Mouse (Mus musculus): ENCODE data around the gene Rhog.

Rhog gene

DNA sequence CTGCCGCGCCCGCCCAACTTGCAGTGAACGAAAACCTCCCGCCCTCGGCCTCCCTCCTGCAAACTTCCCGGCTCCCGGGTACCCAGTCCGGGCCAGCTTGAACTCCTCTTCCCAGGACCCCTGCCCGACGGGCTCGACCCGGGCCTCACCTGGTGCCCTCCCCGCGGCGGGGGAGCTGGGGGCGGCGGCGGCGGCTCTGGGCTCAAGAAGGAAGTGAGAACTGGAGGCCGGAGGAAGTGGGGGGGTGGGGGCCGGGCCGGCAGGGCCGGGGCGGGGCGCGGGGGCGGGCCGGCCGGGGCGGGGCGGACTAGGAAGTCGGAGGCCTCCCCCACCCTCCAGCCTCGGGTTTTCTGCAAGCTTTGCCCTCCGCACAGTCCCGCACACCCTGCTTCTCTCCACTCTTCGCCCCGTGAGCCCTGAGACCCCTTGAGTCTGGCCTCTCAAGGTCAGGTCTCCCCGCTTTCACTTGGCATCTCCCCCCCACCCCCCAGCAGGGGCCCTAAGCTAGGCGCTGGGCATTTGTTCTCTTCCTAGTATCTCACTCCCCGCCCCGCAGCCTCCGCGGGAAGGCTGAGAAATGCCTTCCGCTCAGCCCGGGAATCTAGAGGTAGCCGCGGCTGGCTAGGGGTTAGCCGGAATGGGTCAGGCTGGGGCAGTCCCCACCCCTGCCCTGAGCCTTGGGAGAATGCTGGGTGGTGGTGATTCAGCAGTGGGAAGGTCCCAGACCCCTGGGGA is 5.8 kb downstream of the Rhog start:
- DNase-seq: peak; percentile 73

DNA sequence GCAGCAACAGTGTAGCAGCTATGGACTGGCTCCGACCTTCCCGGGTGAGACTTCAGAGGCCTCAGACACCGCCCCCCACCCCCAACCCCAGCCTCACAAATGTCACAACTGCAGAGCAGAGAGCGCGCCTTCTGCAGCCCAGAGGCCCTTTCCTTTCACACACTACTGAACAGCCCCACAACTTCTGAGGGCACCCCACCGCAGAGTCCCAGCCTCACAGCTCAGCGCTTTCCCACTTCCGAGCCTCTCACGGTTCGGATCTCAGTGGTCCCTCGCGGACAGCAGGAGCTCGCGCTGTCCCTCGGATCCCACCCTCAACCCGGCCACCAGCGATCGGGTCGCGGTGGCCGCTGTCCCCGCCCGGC is 6.3 kb downstream of the Rhog start:
- no peak for DNase-seq

DNA sequence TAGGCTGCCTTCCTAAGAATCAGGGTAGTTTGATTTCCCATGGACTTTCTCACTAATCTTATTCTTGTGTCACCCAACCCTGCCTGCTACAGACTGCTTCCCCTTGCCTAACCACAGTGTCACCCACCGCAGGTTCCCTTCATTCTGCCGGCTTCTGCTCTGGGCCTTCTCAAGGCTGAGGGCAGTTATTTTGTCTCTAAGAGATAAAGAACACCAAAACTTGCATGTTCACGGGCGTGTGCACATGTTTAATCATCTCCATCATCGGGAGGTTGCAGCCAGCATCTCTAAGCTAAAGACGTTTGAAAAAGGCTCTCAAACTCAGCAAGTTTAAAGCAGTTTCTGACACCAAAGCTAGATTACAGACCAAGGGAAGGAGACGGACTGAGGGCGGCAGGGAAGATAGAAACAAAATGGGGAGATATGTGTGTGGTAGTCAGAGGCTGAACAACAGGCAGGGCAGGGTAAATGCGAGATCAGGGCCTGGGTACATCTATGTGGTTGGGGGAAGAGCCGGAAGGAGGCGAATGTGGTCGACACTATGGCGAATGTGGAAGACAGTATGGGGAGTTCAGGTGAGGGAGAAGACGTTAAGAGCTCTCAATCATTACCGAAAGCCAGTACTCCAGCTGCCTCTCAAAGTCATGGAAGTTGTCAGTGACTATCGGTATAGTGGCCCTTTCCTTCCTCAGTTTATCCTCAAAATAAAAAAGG is 7.0 kb downstream of the Rhog start:
- DNase-seq: no peak

DNA sequence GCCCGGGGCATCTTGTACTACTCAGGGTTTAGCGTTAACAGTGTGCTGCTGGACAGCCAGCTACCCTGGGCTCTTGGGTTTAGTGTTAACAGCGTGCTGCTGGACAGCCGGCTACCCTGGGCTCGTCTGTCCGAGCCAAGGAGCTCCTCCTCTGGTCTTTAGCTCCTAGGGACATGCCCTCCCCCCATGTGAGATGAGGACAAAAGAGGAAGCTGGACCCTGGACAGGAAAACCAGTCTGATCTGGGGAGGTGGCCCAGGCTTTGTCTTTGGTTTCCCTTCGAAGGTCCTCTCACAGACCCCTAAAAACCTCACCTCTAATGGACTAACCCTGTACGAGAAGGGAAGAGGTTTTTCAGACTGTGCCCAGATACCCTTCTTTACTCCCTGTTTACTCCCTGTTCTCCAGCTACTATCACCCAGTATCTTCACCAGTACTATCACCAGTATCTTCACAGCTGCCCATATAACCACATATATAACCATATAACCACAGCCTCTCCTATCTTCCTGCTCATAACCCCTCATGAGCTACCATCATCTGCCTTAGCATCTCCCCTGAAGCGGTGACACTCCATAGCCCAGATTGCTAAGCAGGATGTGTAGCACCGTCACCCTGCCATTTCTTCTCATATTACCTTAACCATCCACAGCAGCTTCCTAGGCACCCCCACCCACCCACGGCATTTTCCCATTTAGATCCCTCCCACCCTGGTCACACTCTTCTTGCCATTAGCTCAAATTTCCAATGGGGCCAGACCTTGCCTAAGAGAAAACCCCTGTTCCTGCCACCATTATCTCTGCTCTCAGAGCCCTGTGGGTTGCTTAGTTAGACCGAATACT is 8.7 kb downstream of the Rhog start:
- DNase-seq: no peak

DNA sequence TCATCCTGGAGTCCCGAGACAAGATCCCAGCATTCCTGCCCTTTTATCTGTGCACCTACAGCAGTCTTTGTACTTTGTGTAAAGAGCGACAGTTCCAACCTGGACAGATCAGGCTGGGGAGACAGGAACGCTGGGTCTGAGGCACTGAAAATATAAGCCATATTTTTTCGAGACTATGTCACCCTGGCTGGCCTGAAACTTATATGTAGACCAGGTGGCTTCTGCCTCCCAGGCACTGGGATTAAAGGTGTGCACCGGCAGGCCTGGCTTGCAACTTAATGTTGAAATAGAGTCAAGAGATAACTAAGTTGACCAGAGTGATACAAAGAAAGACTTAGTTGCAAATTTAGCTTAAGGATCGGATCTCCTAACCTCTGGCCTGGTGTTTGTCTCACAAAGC is 9.6 kb downstream of the Rhog start:
- no peak for DNase-seq

DNA sequence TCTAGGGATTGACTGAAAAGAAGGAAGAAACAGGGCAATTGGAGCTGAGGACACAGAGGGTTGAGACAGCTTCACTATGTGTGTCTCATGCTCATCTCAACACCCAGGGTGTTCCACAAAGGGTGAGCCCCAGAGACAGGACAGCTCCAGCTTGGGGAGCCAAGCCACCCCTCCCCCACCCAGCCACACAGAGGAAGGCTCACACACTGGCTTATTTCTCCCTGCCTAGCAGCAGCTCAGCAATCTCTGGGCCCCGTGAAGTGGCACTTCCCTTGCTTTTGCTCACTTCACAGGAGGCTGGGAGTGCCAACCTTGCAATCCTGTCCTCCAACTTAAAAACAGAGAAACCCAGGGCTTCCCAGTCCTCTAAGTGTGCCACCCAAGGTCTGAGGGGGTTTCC is 10.1 kb downstream of the Rhog start:
- no peak for DNase-seq

DNA sequence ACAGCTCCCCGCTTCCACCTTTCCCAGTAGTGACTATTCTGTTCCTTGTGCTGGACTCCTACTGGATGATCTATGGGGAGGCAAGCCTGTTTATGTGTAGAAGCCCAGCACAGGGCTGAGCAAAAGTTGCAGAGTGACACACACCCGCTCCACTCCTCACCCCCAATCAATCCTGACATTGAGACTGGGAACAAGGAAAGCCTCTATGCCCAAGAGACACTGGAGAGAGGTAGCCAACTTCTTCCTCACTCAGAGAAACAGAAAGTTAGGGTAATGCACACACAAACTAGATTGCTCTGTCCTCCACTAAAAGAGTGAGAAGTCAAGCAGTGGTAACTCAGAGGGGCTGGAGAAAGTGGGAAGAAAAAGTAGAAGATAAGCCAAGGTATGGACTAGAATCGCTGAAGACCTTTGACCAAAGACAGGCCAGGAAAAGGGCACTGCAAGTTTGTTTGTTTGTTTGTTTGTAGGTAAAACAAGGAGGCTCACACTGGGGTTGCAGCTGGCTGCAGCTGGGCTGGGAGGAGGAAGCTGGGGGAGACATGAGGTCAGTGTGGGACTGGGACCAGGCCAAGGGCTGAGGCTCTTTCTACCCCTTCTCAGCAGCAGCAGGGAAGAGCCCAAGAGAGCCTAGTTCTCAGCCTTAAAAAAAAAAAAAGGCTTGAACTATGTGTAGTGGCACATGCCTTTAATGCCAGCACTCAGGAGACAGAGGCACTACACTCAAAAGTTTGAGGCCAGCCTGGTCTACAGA is 10.9 kb downstream of the Rhog start:
- peak; percentile 20 for DNase-seq

DNA sequence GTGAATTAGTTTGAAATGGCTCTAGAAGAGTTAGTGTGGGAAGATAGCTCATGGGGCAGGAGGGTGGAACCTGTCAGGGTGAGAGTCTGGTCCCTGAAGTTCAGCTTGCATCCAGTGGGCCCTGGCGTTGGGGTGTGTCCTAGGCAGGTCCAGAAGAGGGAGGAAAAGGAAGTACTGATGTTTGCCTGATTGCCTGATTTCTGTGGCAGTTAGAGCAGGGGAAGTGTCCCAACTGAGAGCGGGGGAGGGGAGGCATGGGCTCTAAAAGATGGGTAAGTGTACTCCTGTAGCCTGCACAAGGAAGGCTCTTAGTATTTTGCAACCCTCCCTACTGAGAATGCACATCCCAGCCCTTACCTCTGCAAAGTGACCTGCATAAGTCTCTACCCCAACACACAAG is 12.0 kb downstream of the Rhog start:
- peak; percentile 15 for DNase-seq

DNA sequence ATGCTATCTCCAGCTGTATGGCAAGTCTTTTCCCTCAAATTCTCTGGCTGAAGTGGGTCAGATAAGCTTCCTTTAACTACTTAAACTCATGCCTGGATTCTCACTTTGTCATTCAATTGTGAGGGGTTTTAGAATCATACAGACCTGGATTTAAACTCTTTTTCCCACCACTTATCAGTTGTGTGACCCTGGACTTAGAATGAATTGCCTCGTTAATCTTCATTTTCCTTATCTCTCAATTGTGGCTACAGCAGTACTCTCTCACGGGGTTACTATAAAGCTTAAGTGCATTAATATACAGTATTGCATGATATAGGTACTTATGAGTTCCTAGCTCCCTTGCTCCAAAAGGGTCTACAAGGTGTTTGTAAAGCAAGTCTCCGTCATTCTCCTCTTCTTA is 12.9 kb downstream of the Rhog start:
- no peak for DNase-seq

DNA sequence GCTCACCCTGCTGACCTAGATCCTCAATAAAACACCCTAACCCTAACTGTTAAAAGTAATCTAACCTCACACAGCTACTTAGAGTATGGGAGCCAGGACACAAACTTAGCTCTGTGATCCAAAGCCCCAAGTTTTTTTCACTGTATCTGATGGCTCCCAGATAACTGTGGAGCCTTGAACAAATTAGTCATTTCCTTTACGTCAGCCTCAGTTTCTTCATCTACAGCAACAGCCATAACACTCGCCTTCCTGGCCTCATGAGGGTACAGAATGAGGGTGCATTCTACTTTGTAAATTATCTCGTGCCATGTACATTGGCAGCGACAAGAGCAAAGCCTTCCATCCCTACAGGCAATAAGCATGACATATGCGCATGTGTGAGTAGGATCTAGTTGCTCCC is 13.5 kb downstream of the Rhog start:
- DNase-seq: no peak

DNA sequence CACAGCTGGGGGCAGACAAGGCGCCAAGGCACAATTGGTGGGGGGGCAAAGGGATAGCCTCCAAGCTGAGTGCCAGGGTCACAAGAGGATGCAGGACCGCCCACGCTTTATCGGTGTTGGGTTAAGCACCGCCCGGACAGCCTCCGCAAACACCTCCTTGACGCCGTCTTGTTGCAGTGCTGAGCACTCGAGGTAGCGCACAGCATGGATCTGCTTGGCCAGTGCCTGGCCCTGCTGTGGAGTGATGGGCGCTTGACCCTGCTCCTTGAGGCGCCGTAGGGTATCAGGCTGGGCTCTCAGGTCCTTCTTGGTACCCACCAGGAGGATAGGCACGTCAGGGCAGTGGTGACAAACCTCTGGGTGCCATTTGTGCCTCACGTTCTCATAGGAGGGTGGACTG is 16.3 kb downstream of the Rhog start:
- no peak for DNase-seq

DNA sequence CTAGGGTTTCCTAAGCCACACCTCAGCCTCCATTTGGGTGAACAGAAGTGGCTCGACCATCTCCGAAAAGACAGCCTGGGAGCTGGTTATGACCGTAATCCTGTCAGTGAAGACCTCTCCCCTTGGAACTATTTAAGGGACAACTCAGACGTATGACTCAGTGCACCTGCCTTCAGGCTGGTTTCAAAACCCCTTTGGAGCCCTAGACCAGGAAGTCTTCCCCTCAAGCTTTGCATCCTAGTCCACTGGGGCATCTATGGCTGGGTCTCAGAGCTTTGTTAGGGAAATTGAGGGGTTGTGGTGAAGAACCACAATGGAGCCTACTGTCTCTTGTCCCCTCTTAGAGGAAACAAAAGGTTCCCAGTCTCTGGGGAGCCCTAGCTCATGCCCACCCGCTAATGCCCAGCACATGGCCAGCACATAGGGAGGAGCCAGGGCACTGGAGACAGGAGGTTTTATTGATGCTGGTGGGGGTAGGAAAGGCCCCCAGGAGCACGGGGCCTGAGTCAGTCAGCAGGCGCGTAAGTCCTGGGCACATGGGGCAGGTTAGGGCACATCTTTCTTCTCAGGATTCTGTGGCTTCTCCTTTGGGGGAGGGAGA is 17.1 kb downstream of the Rhog start:
- no peak for DNase-seq

DNA sequence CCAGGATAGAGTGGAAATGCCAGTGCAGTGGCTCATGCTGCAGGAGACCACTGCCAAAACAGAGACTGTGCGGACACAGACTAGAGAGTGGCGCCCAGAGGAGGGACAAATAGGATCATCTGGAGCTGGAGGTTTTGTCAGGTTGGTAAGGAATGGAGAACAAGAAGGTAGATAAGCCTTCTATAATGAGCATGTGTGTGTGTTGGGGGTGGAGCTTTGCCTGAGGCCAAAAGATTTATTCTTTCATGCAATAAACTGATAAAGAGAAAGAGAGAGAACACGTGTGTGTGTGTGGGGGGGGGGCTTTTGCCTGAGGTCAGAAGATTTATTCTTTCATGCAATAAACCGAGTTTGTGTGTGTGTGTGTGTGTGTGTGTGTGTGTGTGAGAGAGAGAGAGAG is 22.8 kb downstream of the Rhog start:
- DNase-seq: no peak

DNA sequence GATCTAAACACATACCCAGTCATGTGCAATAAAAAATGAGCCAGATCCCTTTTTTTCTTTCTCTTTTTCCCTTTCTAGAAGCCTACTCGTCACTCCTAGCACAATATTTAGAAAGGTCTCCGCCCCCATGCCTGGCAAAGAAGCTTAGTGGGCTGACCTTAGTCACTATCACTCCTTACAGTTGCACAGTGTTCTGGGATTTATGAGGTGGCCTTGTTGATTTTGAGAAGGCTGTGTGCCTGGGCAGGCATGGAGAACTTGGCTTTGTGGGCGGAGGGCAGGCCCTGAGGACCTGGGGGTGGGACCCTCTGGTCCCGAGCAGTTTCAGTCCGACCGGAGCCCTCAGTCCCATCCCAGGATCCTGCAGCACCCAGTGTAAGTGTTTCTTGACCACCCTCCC is 26.0 kb downstream of the Rhog start:
- DNase-seq: no peak

DNA sequence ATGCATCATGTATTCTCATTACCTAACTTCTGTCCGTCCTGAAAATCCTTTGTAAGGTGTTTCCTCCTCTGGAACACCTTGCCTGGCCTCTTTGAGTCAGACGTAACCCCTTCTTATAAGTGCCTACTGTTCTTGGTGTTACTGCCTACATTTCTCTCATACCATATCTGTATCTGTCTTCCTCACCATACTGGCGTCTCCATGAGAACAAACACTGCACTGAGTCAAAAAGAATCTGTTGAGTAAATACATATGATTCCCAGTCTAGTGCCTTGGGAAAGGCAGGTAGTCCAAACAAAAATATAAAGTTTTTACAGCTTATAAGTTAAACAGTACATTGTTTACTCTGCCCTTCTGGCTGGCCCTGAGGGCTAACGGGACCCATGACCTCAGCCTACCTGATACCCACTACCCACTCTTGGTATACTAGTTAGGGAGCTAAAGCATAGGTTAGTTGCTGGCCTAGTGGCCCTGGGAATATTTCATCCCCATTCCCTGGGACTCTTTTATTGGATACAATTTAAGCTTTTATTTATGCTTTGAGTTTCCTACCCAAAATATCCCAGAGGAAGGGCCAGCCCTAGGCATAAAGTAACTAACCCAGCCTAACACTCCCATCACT is 27.7 kb downstream of the Rhog start:
- DNase-seq: no peak

DNA sequence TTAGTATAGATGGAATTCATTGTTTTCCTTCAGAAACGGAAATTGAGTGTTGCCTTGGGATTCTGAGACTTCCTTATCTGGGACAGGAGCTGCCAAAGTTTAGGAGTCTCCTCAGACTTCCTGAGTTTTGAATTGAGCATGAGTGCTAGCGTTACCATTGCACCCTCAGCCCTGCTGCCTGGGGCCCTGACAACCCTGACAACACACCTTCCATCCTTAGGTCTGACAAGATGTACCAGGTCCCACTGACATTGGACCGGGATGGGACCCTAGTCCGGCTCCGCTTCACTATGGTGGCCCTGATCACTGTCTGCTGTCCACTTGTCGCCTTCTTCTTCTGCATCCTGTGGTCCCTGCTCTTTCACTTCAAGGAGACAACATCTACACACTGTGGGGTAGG is 29.8 kb downstream of the Rhog start:
- DNase-seq: no peak

DNA sequence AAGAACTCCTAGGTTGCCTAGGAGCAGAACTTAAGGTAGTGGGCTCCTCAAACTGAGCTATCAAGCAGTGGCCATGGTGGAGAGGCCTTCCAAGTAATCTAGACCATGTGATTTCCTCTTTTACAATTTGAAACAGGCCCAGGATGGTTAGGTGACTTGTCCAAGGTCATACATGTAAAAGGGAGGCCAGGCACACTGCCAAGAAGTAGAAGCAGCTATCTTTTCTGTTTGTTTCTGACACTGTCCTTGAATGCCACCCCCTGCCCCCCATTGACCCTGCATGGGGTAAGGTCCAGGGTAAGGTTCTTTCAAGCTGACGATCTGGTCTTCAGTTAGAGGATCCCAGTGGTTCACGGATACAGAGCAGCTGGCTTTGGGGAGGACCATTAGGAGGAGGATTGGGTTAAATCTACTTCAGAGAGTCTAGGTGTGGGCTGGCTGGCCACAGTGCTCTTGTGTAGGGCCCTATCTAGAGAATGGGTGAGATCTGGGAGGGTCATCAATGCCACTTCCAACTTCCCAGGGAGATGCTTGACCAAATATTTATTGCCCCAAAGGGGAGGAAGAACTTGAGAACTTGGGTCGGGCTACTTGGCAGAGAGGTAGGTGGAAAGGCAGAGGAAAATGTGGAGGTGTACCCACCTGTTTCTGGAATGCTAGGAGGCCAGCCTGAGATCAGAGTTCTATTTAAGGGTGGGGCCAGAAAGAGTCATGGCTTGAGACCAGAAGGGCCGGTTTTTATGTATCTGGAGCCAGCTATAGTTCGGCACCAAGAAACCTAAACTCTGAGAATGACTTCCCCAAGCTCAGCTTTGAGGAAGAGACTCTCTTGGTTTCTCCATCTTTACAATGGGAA is 31.7 kb downstream of the Rhog start:
- DNase-seq: no peak

DNA sequence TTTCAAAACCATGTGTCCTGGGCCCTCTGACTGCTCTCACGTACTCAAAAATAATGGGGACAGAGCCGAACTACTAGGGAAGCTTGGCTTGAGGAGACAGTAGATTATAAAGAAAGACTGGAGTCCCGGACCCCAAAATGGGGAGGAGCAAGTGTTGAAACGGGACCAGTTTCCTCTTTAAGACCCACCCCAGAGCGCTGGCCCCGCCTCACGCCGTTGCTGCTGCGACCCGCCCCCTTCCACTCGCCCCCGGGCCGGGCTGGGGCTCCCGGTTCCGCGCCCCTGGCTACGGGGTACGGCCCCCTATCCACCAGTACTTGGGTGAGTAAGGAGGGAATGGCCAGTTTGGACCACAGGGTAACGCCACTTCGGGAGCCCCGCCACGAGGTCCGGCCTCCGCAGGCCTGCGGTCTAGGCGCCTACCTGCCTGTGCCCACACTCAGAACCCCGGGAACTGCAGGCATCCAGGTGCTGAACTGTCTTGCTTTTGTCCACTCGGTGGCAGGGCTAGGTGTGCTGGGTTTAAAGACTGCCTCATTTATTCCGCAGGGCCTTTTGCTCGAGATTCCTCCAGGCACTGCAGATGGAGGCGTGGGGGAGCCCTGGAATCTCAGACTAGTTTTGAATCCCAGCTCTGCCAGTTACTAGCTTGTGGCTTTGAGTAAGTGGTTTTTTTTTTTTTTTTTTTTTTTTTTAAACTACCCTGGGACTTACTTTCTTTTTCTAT is 32.9 kb downstream of the Rhog start:
- DNase-seq: peak; percentile 69

DNA sequence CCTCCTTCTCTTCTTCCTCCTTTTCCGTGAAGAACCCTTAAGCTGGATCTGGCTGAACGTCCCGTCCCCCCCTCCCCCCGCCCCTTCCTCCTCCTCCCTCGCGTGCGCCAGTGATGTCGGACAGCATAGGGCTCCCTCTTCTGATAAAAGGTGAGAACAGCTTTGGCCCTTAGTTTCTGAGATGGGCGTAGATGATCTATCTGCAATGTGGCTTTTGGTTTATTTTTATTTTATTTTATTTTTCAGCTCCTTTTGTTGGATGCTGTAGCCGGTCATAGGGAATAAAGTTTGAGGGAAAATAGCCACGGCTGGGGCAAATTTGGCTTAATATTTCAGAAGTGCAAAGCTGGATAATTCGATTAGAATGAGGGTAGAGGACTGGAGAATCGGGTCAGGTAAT is 33.5 kb downstream of the Rhog start:
- peak; percentile 28 for DNase-seq

DNA sequence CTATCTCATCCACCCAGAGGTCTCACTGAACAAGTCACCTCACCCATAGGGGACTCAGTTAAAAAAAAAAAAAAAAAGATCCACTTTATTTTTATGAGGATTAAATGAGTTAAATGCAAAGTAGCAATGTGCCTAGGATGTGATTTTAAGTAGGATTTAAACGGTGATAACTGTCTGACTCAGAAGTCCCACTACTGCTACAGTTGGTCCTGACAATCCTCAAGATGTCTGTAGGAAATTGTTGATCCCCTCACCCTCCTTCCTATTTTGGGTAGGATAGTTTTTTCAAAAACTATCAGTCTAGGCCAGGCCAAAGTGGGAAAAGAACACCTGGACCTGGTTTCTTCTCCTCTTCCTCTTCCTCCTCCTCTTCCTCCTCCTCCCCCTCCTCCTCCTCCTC is 34.0 kb downstream of the Rhog start:
- DNase-seq: no peak

DNA sequence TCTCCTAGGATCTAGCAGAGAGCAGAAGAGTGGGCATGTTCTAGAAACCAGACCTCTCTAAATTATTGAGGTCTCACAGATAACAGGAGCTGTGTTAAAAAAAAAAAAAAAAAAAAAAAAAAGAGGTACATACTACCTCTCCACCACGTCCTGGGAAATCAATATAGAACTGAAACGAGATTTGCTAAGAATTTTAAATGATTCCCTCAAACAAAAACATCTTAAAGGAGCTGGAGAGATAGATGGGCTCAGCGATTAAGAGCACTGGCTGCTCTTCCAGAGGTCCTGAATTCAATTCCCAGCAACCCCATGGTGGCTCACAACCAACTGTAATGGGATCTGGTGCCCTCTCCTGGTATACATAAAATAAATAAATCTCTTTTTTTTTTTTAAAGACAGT is 44.8 kb downstream of the Rhog start:
- no peak for DNase-seq
